Mouse (Mus musculus) neural tube, embryonic 13.5 days (tissue): ENCODE measurements around the gene Gm3336. TPM values are rescaled to one million over a fixed set of nuclear protein-coding genes. Genes with fewer than 3 reads are reported as not detected.

Experiments used
- ATAC-seq: fragments of 200-750 bp; cut with Nextera tagmentation; 2 replicates; pipeline ENCODE4 v1.8.0; 2017; ENCODE audit warnings: low read depth, mild to moderate bottlenecking, moderate TSS enrichment, moderate library complexity
- H3K27ac ChIP-seq: fragments of 300-500 bp; sonication (generic); replicated peaks from 2 replicates; pipeline ENCODE4 v1.5.1; 2015; ENCODE audit warnings: moderate library complexity, mild to moderate bottlenecking, inconsistent platforms
- H3K27me3 ChIP-seq: fragments of 300-500 bp; sonication (generic); 2 replicates; pipeline ENCODE4 v1.6.1; 2015; ENCODE audit warnings: mild to moderate bottlenecking, inconsistent platforms
- H3K36me3 ChIP-seq: fragments of 300-500 bp; sonication (generic); 2 replicates; pipeline ENCODE4 v1.6.1; 2015; ENCODE audit warnings: mild to moderate bottlenecking, inconsistent platforms
- H3K4me1 ChIP-seq: fragments of 300-500 bp; sonication (generic); replicated peaks from 2 replicates; pipeline ENCODE4 v1.6.1; 2015; ENCODE audit warnings: inconsistent platforms
- H3K4me2 ChIP-seq: fragments of 300-500 bp; sonication (generic); 2 replicates; pipeline ENCODE4 v1.6.1; 2015; ENCODE audit warnings: inconsistent platforms, mild to moderate bottlenecking, moderate library complexity
- H3K4me3 ChIP-seq: fragments of 300-500 bp; sonication (generic); 2 replicates; pipeline ENCODE4 v1.5.1; 2015; ENCODE audit warnings: mild to moderate bottlenecking, inconsistent platforms
- H3K9ac ChIP-seq: fragments of 300-500 bp; sonication (generic); 2 replicates; pipeline ENCODE4 v1.6.1; 2015; ENCODE audit warnings: moderate library complexity, mild to moderate bottlenecking, inconsistent platforms
- H3K9me3 ChIP-seq: fragments of 300-500 bp; sonication (generic); 2 replicates; pipeline ENCODE4 v1.6.1; 2016; ENCODE audit warnings: inconsistent platforms
- WGBS: fragments of 180-500 bp; shearing (Covaris S2); methylation state at CpG from one replicate; pipeline ENCODE4 v1.1.7; 2015; 5-methylcytosine and 5-hydroxymethylcytosine counted together
- polyA plus RNA-seq: library from polyadenylated mRNA; unstranded; fragments of >200 nt; fragmentation: Nextera tagmentation; extraction: Ambion mirVana; gene quantifications from 2 replicates; pipeline ENCODE4 v1.2.1, GENCODE M21; 2015

Gm3336 gene
- polyA plus RNA-seq, 1 experiment from 2014 or later: not detected

DNA sequence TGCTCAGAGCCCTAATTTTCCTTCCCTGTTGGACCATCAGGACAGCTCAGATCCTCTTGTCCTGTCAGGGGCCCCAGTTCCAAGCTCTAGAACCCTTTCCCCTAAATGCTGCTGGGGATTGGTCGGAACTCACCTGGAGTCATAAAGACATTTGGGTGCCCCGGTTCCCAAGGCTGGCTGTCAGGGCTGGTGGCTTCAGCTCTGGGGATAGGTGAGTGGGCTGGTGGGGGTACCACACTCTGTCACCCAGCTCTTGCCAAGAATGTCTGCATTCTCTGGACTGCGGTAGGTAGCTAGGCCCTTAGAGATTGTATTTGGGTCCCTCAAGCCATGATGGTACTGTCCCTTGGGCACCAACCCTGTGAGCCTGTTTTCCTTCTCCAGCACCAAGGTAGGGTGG is 15.1 kb upstream of the Gm3336 start, which contains the start of gene Iqcn:
Gene Iqcn (plus strand): TSS at position 171 of the 400 bp plus-strand sequence.
- H3K4me3 ChIP-seq: peak within 1 kb of the TSS; percentile 97
- no peak for ATAC-seq

GRCm38 (mm10) chr8:70708281-70708680 is 10.1 kb upstream of the Gm3336 start:
- Histone ChIP-seq H3K27me3 (no peaks in the 10 kb centered on the region), H3K36me3 (peaks cover 17% of the 10 kb centered on the region), H3K4me1 (peaks cover 11% of the 10 kb centered on the region), H3K27ac (no peak overlapping the region), H3K4me3 (no peak overlapping the region), H3K4me2 (no peak overlapping the region), H3K9me3 (no peaks in the 10 kb centered on the region), H3K9ac (no peak overlapping the region)
- no peak for ATAC-seq
- 91% methylated on average over 14 of the region's 14 CpGs for WGBS

More for the DNA sequence above, 15.1 kb upstream of the Gm3336 start, which contains the start of gene Iqcn:
- Histone ChIP-seq H3K27ac (0 out of 2 replicates have a peak within 1 kb of the TSS, but pooled peaks have one; percentile 24), H3K27me3 (no peaks in the 10 kb centered on the region), H3K4me2 (peak within 1 kb of the TSS; percentile 89), H3K4me1 (peaks cover 38% of the 10 kb centered on the region), H3K9me3 (no peaks in the 10 kb centered on the region), H3K36me3 (peaks cover 24% of the 10 kb centered on the region), H3K9ac (peak within 1 kb of the TSS; percentile 100)
- WGBS: 89% methylated on average over 3 of the region's 3 CpGs

DNA sequence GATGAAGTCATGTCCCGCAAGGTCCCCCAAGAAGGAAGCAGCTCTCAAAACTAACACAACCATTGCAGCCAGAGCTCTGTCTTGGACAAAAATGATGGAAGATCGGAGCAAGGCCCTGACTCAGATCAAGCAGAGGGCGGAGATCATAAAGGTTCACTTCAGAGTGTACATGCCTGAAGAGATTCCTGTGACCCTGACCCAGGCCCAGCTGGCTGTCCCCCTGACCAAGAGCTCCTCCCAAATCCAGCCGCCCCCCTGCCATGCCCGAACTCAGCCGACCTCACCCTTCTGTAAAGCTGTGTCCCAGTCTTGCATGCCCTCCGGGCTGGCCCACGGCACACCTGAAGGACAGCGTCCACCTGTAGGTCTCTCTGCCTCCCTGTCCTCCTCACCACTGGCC is 8.5 kb upstream of the Gm3336 start:
- H3K27ac ChIP-seq: no peak overlapping the region
- no peak for ATAC-seq
- no peak overlapping the region for H3K4me3 ChIP-seq
- no peaks in the 10 kb centered on the region for H3K9me3 ChIP-seq
- no peaks in the 10 kb centered on the region for H3K27me3 ChIP-seq
- H3K9ac ChIP-seq: no peak overlapping the region
- H3K4me2 ChIP-seq: no peak overlapping the region
- 0 out of 2 replicates have a peak, but pooled peaks cover 6% of the 10 kb centered on the region for H3K36me3 ChIP-seq
- WGBS: 93% methylated on average over 9 of the region's 9 CpGs
- no peaks in the 10 kb centered on the region for H3K4me1 ChIP-seq

- 0 out of 2 replicates have a peak, but pooled peaks cover 6% of the 10 kb centered on the region for H3K36me3 ChIP-seq
- H3K9me3 ChIP-seq: no peaks in the 10 kb centered on the region
- H3K9ac ChIP-seq: no peak overlapping the region
- H3K27ac ChIP-seq: no peak overlapping the region
- no peak for ATAC-seq
- WGBS: 96% methylated on average over 1 of the region's 1 CpGs
- no peak overlapping the region for H3K4me3 ChIP-seq
- no peak overlapping the region for H3K4me2 ChIP-seq
- no peaks in the 10 kb centered on the region for H3K4me1 ChIP-seq
- no peaks in the 10 kb centered on the region for H3K27me3 ChIP-seq
Observed at GRCm38 (mm10) chr8:70710296-70710695, 8.0 kb upstream of the Gm3336 start.

- no peaks in the 10 kb centered on the region for H3K4me1 ChIP-seq
- no peak overlapping the region for H3K4me2 ChIP-seq
- H3K27me3 ChIP-seq: no peaks in the 10 kb centered on the region
- ATAC-seq: no peak
- no peak overlapping the region for H3K4me3 ChIP-seq
- no peak overlapping the region for H3K27ac ChIP-seq
- WGBS: 85% methylated on average over 11 of the region's 11 CpGs
- no peaks in the 10 kb centered on the region for H3K9me3 ChIP-seq
- 0 out of 2 replicates have a peak, but pooled peaks cover 6% of the 10 kb centered on the region for H3K36me3 ChIP-seq
- H3K9ac ChIP-seq: no peak overlapping the region
Observed at GRCm38 (mm10) chr8:70711041-70711440, 7.3 kb upstream of the Gm3336 start.

DNA sequence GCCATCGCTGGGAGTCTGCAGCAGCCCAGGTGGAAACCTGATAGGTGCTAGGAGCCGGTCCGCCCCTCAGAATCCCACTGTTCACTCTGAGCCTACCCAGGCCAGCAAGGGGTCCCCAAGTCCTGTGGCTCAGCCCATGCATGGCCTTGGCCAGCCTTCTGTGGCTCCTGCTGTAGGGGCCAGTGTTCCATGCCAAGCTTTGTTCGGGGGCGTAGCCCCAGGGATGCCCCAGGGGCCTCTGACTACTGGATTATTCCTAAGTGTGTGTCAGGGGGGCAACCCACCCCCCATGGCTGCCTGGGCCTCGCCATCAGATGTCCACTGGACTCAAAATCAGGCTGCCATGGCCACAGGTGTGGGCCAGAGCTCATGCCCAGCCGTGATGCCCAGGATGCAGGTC is 4.4 kb upstream of the Gm3336 start:
- H3K9ac ChIP-seq: no peak overlapping the region
- 84% methylated on average over 7 of the region's 7 CpGs for WGBS
- no peak for ATAC-seq
- peaks cover 2% of the 10 kb centered on the region; the same call in 1 of the 2 replicates for H3K4me1 ChIP-seq
- peaks cover 7% of the 10 kb centered on the region; the same call in 1 of the 2 replicates for H3K27me3 ChIP-seq
- 0 out of 2 replicates have a peak, but pooled peaks cover 6% of the 10 kb centered on the region for H3K36me3 ChIP-seq
- no peak overlapping the region for H3K4me2 ChIP-seq
- no peak overlapping the region for H3K4me3 ChIP-seq
- H3K9me3 ChIP-seq: no peaks in the 10 kb centered on the region
- H3K27ac ChIP-seq: no peak overlapping the region

DNA sequence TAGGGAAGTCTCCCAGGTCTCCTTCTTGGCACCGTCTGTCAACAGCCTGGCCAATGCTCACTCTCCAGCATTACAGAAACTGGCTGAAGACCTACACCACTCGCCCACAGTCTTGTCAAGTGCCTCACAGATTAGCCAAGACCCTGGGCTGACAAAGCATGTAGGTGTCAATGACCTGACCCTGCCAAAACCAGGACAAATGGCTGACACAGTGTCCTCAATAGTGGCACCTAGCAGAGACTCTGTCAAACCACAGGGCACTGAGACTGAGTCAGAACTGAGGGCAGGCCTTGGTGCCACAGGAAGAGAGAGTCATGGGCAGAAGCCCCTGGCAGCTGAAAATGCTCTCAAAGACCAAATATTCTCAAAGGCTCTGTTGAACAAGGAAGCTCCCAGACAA is 3.3 kb upstream of the Gm3336 start:
- H3K36me3 ChIP-seq: no peaks in the 10 kb centered on the region
- peaks cover 16% of the 10 kb centered on the region; the same call in 1 of the 2 replicates for H3K27me3 ChIP-seq
- H3K4me2 ChIP-seq: no peak overlapping the region
- WGBS: 54% methylated on average over 2 of the region's 2 CpGs
- H3K4me3 ChIP-seq: no peak overlapping the region
- no peak for ATAC-seq
- H3K9ac ChIP-seq: no peak overlapping the region
- H3K27ac ChIP-seq: no peak overlapping the region
- H3K9me3 ChIP-seq: no peaks in the 10 kb centered on the region
- H3K4me1 ChIP-seq: peaks cover 2% of the 10 kb centered on the region; the same call in 1 of the 2 replicates

GRCm38 (mm10) chr8:70716521-70717400 is 1.6 kb upstream of the Gm3336 start:
- 85% methylated on average over 40 of the region's 40 CpGs for WGBS
- H3K27ac ChIP-seq: no peak overlapping the region
- no peak overlapping the region for H3K4me3 ChIP-seq
- H3K36me3 ChIP-seq: no peaks in the 10 kb centered on the region
- no peak overlapping the region for H3K4me2 ChIP-seq
- peaks cover 17% of the 10 kb centered on the region; the same call in 1 of the 2 replicates for H3K27me3 ChIP-seq
- no peaks in the 10 kb centered on the region for H3K9me3 ChIP-seq
- H3K4me1 ChIP-seq: peaks cover 2% of the 10 kb centered on the region; the same call in 1 of the 2 replicates
- no peak overlapping the region for H3K9ac ChIP-seq
- no peak for ATAC-seq

GRCm38 (mm10) chr8:70719796-70720270 is 1.5 kb downstream of the Gm3336 start:
- 66% methylated on average over 9 of the region's 9 CpGs for WGBS
- no peaks in the 10 kb centered on the region for H3K9me3 ChIP-seq
- no peak overlapping the region for H3K27ac ChIP-seq
- ATAC-seq: no peak
- H3K4me2 ChIP-seq: no peak overlapping the region
- no peak overlapping the region for H3K9ac ChIP-seq
- no peak overlapping the region for H3K4me3 ChIP-seq
- peaks cover 17% of the 10 kb centered on the region; the same call in 1 of the 2 replicates for H3K27me3 ChIP-seq
- H3K36me3 ChIP-seq: no peaks in the 10 kb centered on the region
- H3K4me1 ChIP-seq: peaks cover 2% of the 10 kb centered on the region; the same call in 1 of the 2 replicates

DNA sequence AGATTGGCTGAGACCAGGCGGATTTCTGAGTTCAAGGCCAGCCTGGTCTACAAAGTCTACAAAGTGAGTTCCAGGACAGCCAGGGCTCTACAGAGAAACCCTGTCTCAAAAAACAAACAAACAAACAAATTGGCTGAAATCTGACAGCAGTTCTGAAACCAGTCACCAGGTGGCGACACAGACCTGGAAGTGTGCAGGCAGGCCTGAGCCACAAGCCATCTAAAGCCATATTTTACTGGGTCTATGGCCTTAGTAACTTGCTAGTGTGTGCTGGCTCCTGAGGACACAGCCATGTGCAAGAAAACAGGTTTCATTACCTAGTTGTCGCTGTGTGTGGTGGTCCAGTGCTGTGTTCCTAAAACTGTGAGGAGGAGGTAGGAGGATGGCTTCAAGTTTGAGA is 2.4 kb downstream of the Gm3336 start:
- WGBS: 6% methylated on average over 3 of the region's 3 CpGs
- Histone ChIP-seq H3K4me1 (peaks cover 2% of the 10 kb centered on the region; the same call in 1 of the 2 replicates), H3K9ac (no peak overlapping the region), H3K9me3 (no peaks in the 10 kb centered on the region), H3K27me3 (peaks cover 17% of the 10 kb centered on the region; the same call in 1 of the 2 replicates), H3K4me3 (no peak overlapping the region), H3K36me3 (no peaks in the 10 kb centered on the region), H3K27ac (no peak overlapping the region), H3K4me2 (no peak overlapping the region)
- peak; percentile 64 for ATAC-seq

DNA sequence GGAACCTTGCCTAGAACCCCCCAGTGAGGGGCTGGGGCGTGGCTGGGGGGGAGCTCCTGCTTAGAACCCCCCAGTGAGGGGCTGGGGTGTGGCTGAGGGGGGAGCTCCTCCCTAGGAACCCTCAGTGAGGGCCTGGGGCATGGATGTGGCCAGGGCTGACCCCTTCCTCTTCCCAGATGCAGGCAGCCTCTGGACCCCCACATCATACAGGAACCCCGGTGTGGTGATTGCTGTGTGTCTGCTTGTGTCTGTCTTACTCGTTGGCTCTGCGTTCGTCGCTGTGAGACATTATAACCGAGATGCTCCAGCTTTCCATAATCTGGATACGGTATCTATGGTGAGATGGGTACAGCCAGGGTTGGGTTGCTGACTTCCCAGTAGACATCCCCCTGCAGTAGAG is 3.3 kb downstream of the Gm3336 start:
- no peak overlapping the region for H3K4me2 ChIP-seq
- H3K27me3 ChIP-seq: peaks cover 23% of the 10 kb centered on the region
- no peak overlapping the region for H3K9ac ChIP-seq
- no peaks in the 10 kb centered on the region for H3K36me3 ChIP-seq
- H3K4me3 ChIP-seq: no peak overlapping the region
- no peak for ATAC-seq
- no peaks in the 10 kb centered on the region for H3K9me3 ChIP-seq
- WGBS: 88% methylated on average over 8 of the region's 8 CpGs
- peaks cover 2% of the 10 kb centered on the region; the same call in 1 of the 2 replicates for H3K4me1 ChIP-seq
- no peak overlapping the region for H3K27ac ChIP-seq

DNA sequence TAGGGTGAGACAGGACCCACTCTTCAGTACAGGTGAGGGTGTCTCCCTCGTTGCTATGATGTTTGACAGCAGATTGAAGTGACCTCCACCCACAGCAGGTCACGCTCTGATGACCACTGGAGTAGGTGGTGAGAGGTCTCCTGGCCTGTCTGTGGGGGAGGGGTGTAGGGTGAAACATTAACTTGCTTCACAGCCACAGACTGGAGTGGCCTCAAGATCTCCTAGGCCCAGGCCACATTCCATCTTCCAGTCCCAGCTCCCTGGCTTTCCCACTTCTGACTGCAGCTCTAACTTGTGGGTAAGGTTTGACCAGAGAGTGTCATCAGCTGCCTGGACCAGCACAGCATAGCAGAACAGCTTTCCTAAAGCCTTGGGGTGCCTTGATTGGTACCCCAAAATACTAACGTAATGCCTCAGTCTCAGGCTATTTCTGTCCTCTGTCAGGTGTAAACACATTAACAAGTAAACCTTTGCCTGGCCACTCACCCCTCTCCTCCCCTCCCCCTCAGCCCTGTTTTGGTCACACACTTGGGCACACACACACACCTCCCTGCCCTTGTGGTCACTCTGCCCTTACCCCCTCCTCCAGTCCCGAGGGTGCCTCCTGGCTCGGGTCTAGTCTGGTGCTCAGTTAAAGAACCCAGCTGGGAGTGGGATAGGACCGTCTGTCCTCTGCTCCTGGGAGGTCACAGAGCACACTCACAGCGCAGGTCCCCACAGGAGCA is 5.3 kb downstream of the Gm3336 start, which contains the start of gene Pde4c:
Gene Pde4c (plus strand): TSS at position 235 of the 725 bp plus-strand sequence.
- ATAC-seq: no peak
- no peaks in the 10 kb centered on the region for H3K9me3 ChIP-seq
- no peak within 1 kb of the TSS for H3K9ac ChIP-seq
- H3K4me1 ChIP-seq: no peaks in the 10 kb centered on the region
- H3K27ac ChIP-seq: no peak within 1 kb of the TSS
- H3K36me3 ChIP-seq: no peaks in the 10 kb centered on the region
- H3K4me2 ChIP-seq: no peak within 1 kb of the TSS
- 60% methylated on average over 7 of the region's 7 CpGs for WGBS
- peaks cover 34% of the 10 kb centered on the region for H3K27me3 ChIP-seq
- H3K4me3 ChIP-seq: no peak within 1 kb of the TSS
